Comparison of ENCODE assay signal across 16 mouse cellular contexts in genomic region chr2:106954975-106955374, GRCm38 (mm10).
"Had no signal": no experiment of that assay in that cellular context is flagged by ENCODE, and none has a peak within 500 bp of the region (broad histone marks: within the 10 kb centered on the region; RNA-seq: fewer than 3 reads in every experiment).

No protein-coding gene starts in this region.

- ATAC-seq: lung, postnatal 0 days; midbrain, embryonic 16.5 days had no signal

- H3K9me3 ChIP-seq: lung, embryonic 15.5 days; midbrain, embryonic 10.5 days; midbrain, embryonic 12.5 days; neural tube, embryonic 13.5 days; neural tube, embryonic 15.5 days had no signal

- H3K9ac ChIP-seq: lung, embryonic 15.5 days; neural tube, embryonic 13.5 days; neural tube, embryonic 15.5 days had no signal

- H3K4me2 ChIP-seq: lung, embryonic 15.5 days; midbrain, embryonic 12.5 days; neural tube, embryonic 15.5 days had no signal

- H3K27ac ChIP-seq: lung, embryonic 15.5 days; midbrain, embryonic 12.5 days; neural tube, embryonic 13.5 days; neural tube, embryonic 15.5 days had no signal

- H3K36me3 ChIP-seq: lung, embryonic 15.5 days; midbrain, embryonic 10.5 days; midbrain, embryonic 12.5 days; neural tube, embryonic 13.5 days; neural tube, embryonic 15.5 days had no signal

- DNase-seq: lung, adult 18-20 months; right cerebral cortex, adult 18-20 months; right cerebral cortex, postnatal 25 days; right cerebral cortex, postnatal 4 days; spleen, adult 18-20 months; thymus, adult 2 months; thymus, postnatal 25 days; thymus, postnatal 4 days had no signal

- H3K27me3 ChIP-seq: lung, embryonic 15.5 days; neural tube, embryonic 15.5 days had no signal

- H3K4me3 ChIP-seq: lung, embryonic 15.5 days; midbrain, embryonic 10.5 days; midbrain, embryonic 12.5 days; myocyte; neural tube, embryonic 13.5 days; neural tube, embryonic 15.5 days had no signal
